Mouse (Mus musculus) forebrain, embryonic 15.5 days (tissue): Measurements from ENCODE around the gene Calcb. TPM values are rescaled to one million over a fixed set of nuclear protein-coding genes. Genes with fewer than 3 reads are reported as not detected.
"Not testable (repeated sequence)": the region's sequence is repeated elsewhere in the genome, so short reads cannot be mapped to it uniquely, and the experiment has no call there.

ENCODE experiments used
- ATAC-seq: fragments of 200-750 bp; cut with Nextera tagmentation; replicated peaks from 2 replicates; pipeline ENCODE4 v1.8.0; 2017; ENCODE audit warnings: mild to moderate bottlenecking, moderate TSS enrichment, moderate library complexity
- H3K27ac ChIP-seq: fragments of 300-500 bp; sonication (generic); replicated peaks from 2 replicates; pipeline ENCODE4 v1.5.1; 2015; ENCODE audit warnings: mild to moderate bottlenecking, inconsistent platforms
- H3K27me3 ChIP-seq: fragments of 300-500 bp; sonication (generic); 2 replicates; pipeline ENCODE4 v1.6.1; 2015; ENCODE audit warnings: inconsistent platforms
- H3K36me3 ChIP-seq: fragments of 300-500 bp; sonication (generic); 2 replicates; pipeline ENCODE4 v1.6.1; 2015; ENCODE audit warnings: mild to moderate bottlenecking, inconsistent platforms
- H3K4me1 ChIP-seq: fragments of 300-500 bp; sonication (generic); 2 replicates; pipeline ENCODE4 v1.6.1; 2015; ENCODE audit warnings: inconsistent platforms
- H3K4me2 ChIP-seq: fragments of 300-500 bp; sonication (generic); replicated peaks from 2 replicates; pipeline ENCODE4 v1.6.1; 2015; ENCODE audit warnings: mild to moderate bottlenecking, inconsistent platforms
- H3K4me3 ChIP-seq: fragments of 300-500 bp; sonication (generic); 2 replicates; pipeline ENCODE4 v1.5.1; 2015; ENCODE audit warnings: mild to moderate bottlenecking, inconsistent platforms
- H3K9ac ChIP-seq: fragments of 300-500 bp; sonication (generic); replicated peaks from 2 replicates; pipeline ENCODE4 v1.6.1; 2015; ENCODE audit warnings: mild to moderate bottlenecking, inconsistent platforms
- H3K9me3 ChIP-seq: fragments of 300-500 bp; sonication (generic); 2 replicates; pipeline ENCODE4 v1.6.1; 2016; ENCODE audit warnings: inconsistent platforms
- WGBS: fragments of 180-500 bp; shearing (Covaris S2); methylation state at CpG from one replicate; pipeline ENCODE4 v1.1.7; 2015; ENCODE audit warnings: mixed read lengths; 5-methylcytosine and 5-hydroxymethylcytosine counted together
- polyA plus RNA-seq: library from polyadenylated mRNA; unstranded; fragments of >200 nt; fragmentation: Nextera tagmentation; extraction: Ambion mirVana; gene quantifications from 2 replicates; pipeline ENCODE4 v1.2.1, GENCODE M21; 2015

Calcb gene
- not detected in 2 replicates for polyA plus RNA-seq

DNA sequence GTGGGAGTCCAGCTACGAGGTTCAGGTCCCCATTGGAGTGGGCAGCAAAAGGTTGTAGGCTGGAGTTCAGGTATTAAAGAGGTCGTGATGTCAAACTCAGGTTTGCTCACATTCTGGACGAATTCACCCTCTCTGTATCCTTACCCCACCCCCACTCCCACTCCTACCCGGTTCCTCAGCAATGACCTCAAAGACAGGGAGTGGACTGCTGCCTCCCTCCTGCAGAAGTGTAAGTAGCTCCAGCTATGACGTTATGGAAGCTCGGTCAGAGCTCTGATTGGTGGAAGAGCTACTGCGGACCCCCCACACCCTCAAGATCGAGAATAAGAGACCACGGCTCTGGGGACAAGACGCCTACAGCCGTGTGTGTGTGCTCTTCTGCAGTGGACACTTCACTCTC lies at the start of gene Calcb:
Gene Calcb, plus strand, starts transcription at position 344 of the 400 bp plus-strand sequence.
- no peak for ATAC-seq
- Histone ChIP-seq H3K9ac (no peak within 1 kb of the TSS), H3K27me3 (peaks cover 28% of the 10 kb centered on the region), H3K27ac (no peak within 1 kb of the TSS), H3K4me1 (peaks cover 9% of the 10 kb centered on the region), H3K4me3 (no peak within 1 kb of the TSS), H3K4me2 (peak within 1 kb of the TSS; percentile 14), H3K36me3 (no peaks in the 10 kb centered on the region), H3K9me3 (no peaks in the 10 kb centered on the region)
- WGBS: 4% methylated on average over 11 of the region's 11 CpGs

GRCm38 (mm10) chr7:114671405-114671804 lies 47.0 kb upstream of the Calcb start:
- no peaks in the 10 kb centered on the region for H3K36me3 ChIP-seq
- H3K27ac ChIP-seq: no peak overlapping the region
- ATAC-seq: no peak
- no peaks in the 10 kb centered on the region for H3K4me1 ChIP-seq
- no peak overlapping the region for H3K4me3 ChIP-seq
- no peak overlapping the region for H3K9ac ChIP-seq
- H3K27me3 ChIP-seq: no peaks in the 10 kb centered on the region
- WGBS: 83% methylated on average over 1 of the region's 1 CpGs
- H3K9me3 ChIP-seq: no peaks in the 10 kb centered on the region
- no peak overlapping the region for H3K4me2 ChIP-seq

- no peaks in the 10 kb centered on the region for H3K27me3 ChIP-seq
- 23% methylated on average over 2 of the region's 2 CpGs for WGBS
- no peaks in the 10 kb centered on the region for H3K9me3 ChIP-seq
- H3K4me2 ChIP-seq: no peak overlapping the region
- H3K36me3 ChIP-seq: no peaks in the 10 kb centered on the region
- no peak for ATAC-seq
- no peak overlapping the region for H3K9ac ChIP-seq
- no peak overlapping the region for H3K27ac ChIP-seq
- H3K4me3 ChIP-seq: no peak overlapping the region
- no peaks in the 10 kb centered on the region for H3K4me1 ChIP-seq
Measured at GRCm38 (mm10) chr7:114672697-114673096, 45.7 kb upstream of the Calcb start.

DNA sequence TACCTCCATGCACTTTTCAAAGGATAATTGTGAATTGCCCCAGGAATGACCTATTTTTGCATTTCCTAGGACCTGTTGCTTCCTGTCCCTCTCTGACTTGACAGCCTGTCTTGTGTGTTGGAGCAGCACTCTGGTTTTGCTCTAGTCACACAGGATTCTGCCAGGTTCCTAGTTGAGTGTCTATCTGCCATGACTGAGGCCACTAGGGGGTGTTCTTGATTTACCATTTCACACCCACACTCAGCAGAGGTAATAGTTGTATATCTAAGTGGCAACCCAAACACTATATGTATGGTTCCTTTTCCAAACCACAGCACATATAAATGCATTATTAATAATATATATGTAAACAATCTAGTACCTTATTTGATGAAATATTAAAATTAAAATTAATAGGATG lies 26.1 kb upstream of the Calcb start:
- H3K4me1 ChIP-seq: no peaks in the 10 kb centered on the region

GRCm38 (mm10) chr7:114700871-114701270 lies 17.6 kb upstream of the Calcb start:
- Histone ChIP-seq H3K9ac (no peak overlapping the region), H3K27me3 (no peaks in the 10 kb centered on the region), H3K9me3 (no peaks in the 10 kb centered on the region), H3K4me2 (no peak overlapping the region), H3K27ac (no peak overlapping the region), H3K36me3 (no peaks in the 10 kb centered on the region), H3K4me1 (no peaks in the 10 kb centered on the region), H3K4me3 (no peak overlapping the region)
- WGBS: 49% methylated on average over 2 of the region's 2 CpGs
- no peak for ATAC-seq

More for the DNA sequence above, 26.1 kb upstream of the Calcb start:
- no peak overlapping the region for H3K4me3 ChIP-seq
- H3K9me3 ChIP-seq: no peaks in the 10 kb centered on the region
- no peak overlapping the region for H3K9ac ChIP-seq
- H3K27me3 ChIP-seq: no peaks in the 10 kb centered on the region
- H3K4me2 ChIP-seq: no peak overlapping the region
- ATAC-seq: no peak
- H3K27ac ChIP-seq: no peak overlapping the region
- H3K36me3 ChIP-seq: no peaks in the 10 kb centered on the region

GRCm38 (mm10) chr7:114706716-114707115 lies 11.7 kb upstream of the Calcb start:
- Histone ChIP-seq H3K9me3 (no peaks in the 10 kb centered on the region), H3K4me2 (no peak overlapping the region), H3K4me1 (no peaks in the 10 kb centered on the region), H3K4me3 (no peak overlapping the region), H3K27me3 (no peaks in the 10 kb centered on the region), H3K9ac (no peak overlapping the region), H3K36me3 (no peaks in the 10 kb centered on the region), H3K27ac (no peak overlapping the region)
- ATAC-seq: no peak
- 82% methylated on average over 4 of the region's 4 CpGs for WGBS

- 85% methylated on average over 1 of the region's 1 CpGs for WGBS
- no peaks in the 10 kb centered on the region for H3K4me1 ChIP-seq
- H3K9ac ChIP-seq: no peak overlapping the region
- no peak for ATAC-seq
- H3K4me2 ChIP-seq: no peak overlapping the region
- no peaks in the 10 kb centered on the region for H3K9me3 ChIP-seq
- H3K36me3 ChIP-seq: no peaks in the 10 kb centered on the region
- H3K27me3 ChIP-seq: no peaks in the 10 kb centered on the region
- H3K4me3 ChIP-seq: no peak overlapping the region
- no peak overlapping the region for H3K27ac ChIP-seq
Measured at GRCm38 (mm10) chr7:114707398-114707797, 11.0 kb upstream of the Calcb start.

GRCm38 (mm10) chr7:114710419-114710818 lies 8.0 kb upstream of the Calcb start:
- 90% methylated on average over 2 of the region's 2 CpGs for WGBS
- ATAC-seq: no peak
- no peak overlapping the region for H3K4me2 ChIP-seq
- no peaks in the 10 kb centered on the region for H3K27me3 ChIP-seq
- no peak overlapping the region for H3K4me3 ChIP-seq
- no peaks in the 10 kb centered on the region for H3K36me3 ChIP-seq
- no peak overlapping the region for H3K27ac ChIP-seq
- H3K4me1 ChIP-seq: no peaks in the 10 kb centered on the region
- no peak overlapping the region for H3K9ac ChIP-seq
- no peaks in the 10 kb centered on the region for H3K9me3 ChIP-seq

DNA sequence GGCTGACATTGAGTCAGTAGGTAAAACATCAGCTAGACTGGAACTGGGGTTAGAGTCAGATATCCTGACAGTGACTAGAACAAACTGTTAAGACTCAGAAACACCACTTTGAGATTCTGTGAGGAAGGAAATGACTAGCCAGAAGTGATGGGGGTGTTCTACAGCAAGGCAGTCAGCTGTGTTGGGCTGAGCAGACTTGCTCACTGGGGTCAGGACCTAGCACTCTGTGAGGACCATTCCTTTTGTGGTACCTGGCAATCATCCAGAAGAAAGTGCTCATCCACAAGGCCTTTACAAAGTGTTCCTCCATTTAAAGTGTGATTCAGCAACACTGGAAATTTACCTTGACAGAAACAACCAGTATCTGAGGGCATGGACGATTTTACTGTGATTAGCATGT lies 5.9 kb upstream of the Calcb start:
- no peak overlapping the region for H3K27ac ChIP-seq
- no peak overlapping the region for H3K4me3 ChIP-seq
- no peak overlapping the region for H3K9ac ChIP-seq
- H3K4me1 ChIP-seq: no peaks in the 10 kb centered on the region
- H3K27me3 ChIP-seq: peaks cover 3% of the 10 kb centered on the region; the same call in 1 of the 2 replicates
- no peak for ATAC-seq
- no peaks in the 10 kb centered on the region for H3K36me3 ChIP-seq
- WGBS: 50% methylated on average over 1 of the region's 1 CpGs
- H3K9me3 ChIP-seq: no peaks in the 10 kb centered on the region
- H3K4me2 ChIP-seq: no peak overlapping the region

- Histone ChIP-seq H3K27me3 (peaks cover 28% of the 10 kb centered on the region), H3K36me3 (no peaks in the 10 kb centered on the region), H3K9me3 (no peaks in the 10 kb centered on the region), H3K4me3 (no peak overlapping the region), H3K27ac (no peak overlapping the region), H3K4me2 (peak overlapping the region; percentile 14), H3K9ac (no peak overlapping the region), H3K4me1 (peaks cover 9% of the 10 kb centered on the region)
- no peak for ATAC-seq
- 4% methylated on average over 17 of the region's 17 CpGs for WGBS
Measured at GRCm38 (mm10) chr7:114719381-114720131, 1.1 kb downstream of the Calcb start.

DNA sequence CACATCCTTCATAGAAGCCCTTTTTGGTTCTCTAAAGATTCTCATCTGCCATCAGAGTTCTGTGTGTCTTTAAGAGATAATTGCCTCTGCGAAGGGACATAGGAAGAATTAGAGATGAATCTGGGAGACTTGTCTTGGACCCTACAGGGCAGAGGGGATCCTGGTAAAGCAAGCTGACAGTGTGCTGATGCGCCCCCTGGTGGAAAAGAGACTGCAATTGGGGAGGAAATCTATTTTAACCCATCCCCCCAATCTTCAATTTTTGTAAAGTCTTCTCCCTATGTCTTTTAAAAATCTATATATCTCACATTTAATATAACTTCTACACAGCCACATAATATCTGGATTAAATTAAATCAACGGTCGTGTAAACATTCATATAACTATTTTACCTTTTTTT lies 11.3 kb downstream of the Calcb start:
- H3K9me3 ChIP-seq, ATAC-seq: not testable (repeated sequence)
- WGBS: 60% methylated on average over 4 of the region's 4 CpGs

GRCm38 (mm10) chr7:114731175-114731574 lies 12.7 kb downstream of the Calcb start:
- H3K4me2 ChIP-seq: no peak overlapping the region
- H3K27ac ChIP-seq: no peak overlapping the region
- WGBS: 81% methylated on average over 6 of the region's 6 CpGs
- H3K27me3 ChIP-seq: no peaks in the 10 kb centered on the region
- no peaks in the 10 kb centered on the region for H3K4me1 ChIP-seq
- no peak overlapping the region for H3K9ac ChIP-seq
- no peak for ATAC-seq
- no peaks in the 10 kb centered on the region for H3K9me3 ChIP-seq
- H3K36me3 ChIP-seq: no peaks in the 10 kb centered on the region
- no peak overlapping the region for H3K4me3 ChIP-seq

More for the DNA sequence above, 11.3 kb downstream of the Calcb start:
- H3K36me3 ChIP-seq, H3K4me1 ChIP-seq, H3K27me3 ChIP-seq, H3K4me3 ChIP-seq, H3K9ac ChIP-seq, H3K4me2 ChIP-seq, H3K27ac ChIP-seq: not testable (repeated sequence)

DNA sequence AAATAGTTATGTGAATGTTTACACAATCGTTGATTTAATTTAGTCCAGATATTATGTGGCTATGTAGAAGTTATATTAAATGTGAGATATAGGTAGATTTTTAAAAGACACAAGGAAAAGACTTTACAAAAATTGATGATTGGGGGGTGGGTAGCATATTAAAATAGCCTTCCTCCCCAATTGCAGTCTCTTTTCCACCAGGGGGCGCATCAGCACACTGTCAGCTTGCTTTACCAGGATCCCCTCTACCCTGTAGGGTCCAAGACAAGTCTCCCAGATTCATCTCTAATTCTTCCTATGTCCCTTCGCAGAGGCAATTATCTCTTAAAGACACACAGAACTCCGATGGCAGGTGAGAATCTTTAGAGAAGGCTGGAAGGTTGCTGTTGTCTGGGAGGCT lies 13.3 kb downstream of the Calcb start:
- not testable (repeated sequence) for H3K36me3 ChIP-seq, ATAC-seq, H3K27me3 ChIP-seq, H3K27ac ChIP-seq, H3K9me3 ChIP-seq, H3K4me1 ChIP-seq, H3K4me3 ChIP-seq, H3K9ac ChIP-seq, H3K4me2 ChIP-seq
- 40% methylated on average over 4 of the region's 4 CpGs for WGBS
